Mouse (Mus musculus): Measurements from ENCODE around the gene Snx32. TPM values are rescaled to one million over a fixed set of nuclear protein-coding genes. Genes with fewer than 3 reads are reported as not detected.
A peak's percentile ranks its signal among the peaks of the same experiment; 100 is the strongest.

Snx32 gene
- total RNA-seq, 2 experiments from 2014 or later, result 6.6 to 8.5 TPM

- intact Hi-C loops (cut with DNase I), result loop anchor here (2.0 kb wide), 2 partner anchors 24 to 52 kb away; no protein-coding TSS in a partner anchor
- DNase-seq, result no peak
Observed at GRCm38 (mm10) chr19:5486771-5487170, 23.6 kb downstream of the Snx32 start.

- DNase-seq, result no peak
- intact Hi-C loops (cut with DNase I), result loop anchor here (2.0 kb wide), 2 partner anchors 23 to 51 kb away; no protein-coding TSS in a partner anchor
Observed at GRCm38 (mm10) chr19:5486286-5486685, 24.1 kb downstream of the Snx32 start.

DNA sequence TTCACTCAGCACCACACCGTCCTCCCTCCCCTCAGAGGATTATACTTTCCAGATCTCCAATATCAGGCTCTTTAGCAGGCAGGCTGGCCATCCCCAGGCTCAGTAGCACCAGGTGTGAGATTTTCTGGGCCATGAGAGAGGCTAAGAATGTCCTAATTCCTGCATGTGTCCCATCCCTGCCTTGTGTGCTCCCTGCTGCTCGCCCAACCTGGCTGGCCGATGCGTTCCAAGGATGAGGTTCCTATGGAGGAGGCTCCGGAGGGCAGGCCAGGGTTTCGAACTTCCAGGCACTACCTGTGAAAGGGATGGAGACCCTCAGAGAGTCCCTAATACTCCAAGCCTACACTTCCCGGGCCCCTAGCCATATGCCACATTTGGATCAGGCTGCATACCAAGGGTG is 24.5 kb downstream of the Snx32 start:
- intact Hi-C loops (cut with DNase I), result loop anchor here (2.0 kb wide), 2 partner anchors 23 to 51 kb away; no protein-coding TSS in a partner anchor
- no peak for DNase-seq

- DNase-seq, result no peak
- intact Hi-C loops (cut with DNase I), result no loop called here
Observed at GRCm38 (mm10) chr19:5485371-5485770, 25.0 kb downstream of the Snx32 start.

DNA sequence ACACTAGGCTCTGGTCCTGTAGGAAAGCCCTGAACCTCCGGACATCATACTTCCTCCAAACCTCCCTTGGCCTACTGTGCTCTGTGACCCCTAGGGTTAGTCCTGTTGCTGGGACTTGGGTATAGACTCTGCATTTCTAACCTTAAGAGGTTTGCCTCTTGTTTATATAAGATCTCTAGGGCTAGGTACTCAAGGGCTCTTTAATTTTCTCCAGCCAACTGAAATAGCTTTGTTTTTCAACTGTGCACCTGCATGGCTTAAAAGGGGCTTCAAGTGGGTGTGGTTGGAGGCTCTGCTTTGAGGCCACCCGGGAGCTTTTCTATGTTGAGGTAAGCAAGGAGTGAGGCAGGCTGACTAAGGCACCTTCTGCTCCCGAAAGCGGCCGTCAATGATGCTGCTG is 25.8 kb downstream of the Snx32 start:
- no peak for DNase-seq
- intact Hi-C loops (cut with DNase I), result no loop called here

DNA sequence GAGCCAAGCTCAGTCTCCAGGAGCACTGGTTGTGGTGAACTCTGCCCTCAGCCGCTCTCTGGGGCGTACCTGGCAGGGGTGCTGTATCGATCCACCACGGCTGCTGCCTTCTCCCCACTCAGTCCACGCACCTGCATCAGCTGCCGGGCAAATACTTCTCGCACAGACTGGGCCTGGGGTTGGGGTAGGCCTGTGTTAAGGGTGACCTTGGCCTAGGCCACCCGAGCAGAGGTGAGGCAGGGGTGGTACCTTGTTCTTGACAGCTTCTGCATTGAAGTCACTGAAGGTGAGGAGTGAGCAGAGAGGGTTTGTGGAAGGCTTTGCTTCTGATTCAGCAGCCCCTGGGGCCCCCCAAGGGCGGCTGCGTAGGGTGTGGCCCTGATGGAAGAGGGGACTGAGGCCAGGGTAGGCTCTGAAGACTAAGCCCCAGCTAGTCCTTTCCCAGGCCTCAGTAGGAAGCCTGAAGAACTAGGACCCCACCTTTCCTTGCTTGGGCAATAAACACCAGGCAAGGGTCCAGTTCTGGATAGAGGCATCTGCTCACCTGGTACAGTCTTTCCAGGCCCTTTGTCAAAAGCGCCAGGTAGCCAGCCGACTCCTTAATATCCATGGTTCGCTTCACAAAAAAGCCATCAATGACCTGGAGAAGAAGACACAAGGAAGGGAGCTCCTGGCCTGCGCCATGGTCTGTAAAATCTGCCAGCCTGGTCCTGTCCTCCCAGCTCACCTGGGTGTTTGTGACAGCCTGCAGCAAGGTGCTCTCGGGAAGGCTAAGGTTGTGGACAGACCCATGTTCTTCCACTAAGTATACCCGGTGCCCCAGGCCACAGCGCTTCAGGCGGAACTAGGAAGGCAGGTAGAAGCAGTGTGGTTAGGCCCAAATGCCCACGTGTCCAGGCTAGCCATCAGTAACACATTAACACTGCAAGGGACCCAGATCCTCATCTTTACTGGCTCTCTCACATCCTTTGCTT is 26.7 kb downstream of the Snx32 start:
- intact Hi-C loops (cut with DNase I), result no loop called here
- DNase-seq, result no peak

DNA sequence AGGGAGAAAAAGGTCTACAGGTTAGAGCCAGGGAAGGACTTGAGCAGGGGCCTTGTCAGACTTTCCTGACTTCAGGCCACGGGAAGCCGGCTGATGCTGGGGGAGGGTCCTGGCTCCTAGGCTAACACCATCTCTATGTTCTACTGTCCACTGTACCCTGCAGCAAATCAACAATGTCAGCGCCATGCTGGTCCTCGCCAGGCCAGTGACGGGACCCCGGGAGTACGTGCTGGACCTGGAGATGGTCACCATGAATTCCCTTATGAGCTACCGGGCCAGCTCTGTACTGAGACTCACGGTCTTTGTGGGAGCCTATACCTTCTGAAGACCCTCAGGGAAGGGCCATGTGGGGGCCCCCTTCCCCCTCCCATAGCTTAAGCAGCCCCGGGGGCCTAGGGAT is 28.9 kb downstream of the Snx32 start:
- intact Hi-C loops (cut with DNase I), result no loop called here
- DNase-seq, result no peak

GRCm38 (mm10) chr19:5480016-5480415 is 30.3 kb downstream of the Snx32 start:
- intact Hi-C loops (cut with DNase I), result no loop called here
- DNase-seq, result no peak

DNA sequence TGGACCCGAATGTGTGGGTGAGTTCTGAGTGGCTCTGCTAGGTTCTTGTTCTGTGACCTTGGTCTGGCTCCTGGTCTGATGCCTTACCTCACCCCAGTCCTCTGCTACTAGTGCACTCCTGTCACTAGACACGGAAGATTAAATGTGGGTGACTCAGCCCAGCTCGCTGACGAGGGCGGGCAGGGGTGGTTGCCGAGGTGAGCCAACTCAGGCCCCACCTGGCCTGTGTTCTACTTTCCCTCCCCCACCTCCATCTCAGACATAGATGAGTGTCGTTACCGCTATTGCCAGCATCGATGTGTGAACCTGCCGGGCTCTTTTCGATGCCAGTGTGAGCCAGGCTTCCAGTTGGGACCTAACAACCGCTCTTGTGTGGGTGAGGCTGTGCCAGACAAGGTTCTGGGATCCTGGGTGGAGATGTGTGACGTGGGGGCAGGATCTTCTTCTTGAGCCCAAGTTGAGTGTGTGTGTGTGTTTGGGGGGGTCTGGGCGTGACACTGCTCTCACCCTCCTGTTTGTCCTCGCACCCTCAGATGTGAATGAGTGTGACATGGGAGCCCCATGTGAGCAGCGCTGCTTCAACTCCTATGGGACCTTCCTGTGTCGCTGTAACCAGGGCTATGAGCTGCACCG is 32.6 kb downstream of the Snx32 start:
- intact Hi-C loops (cut with DNase I), result no loop called here
- no peak for DNase-seq

GRCm38 (mm10) chr19:5477004-5477667 is 33.2 kb downstream of the Snx32 start:
- intact Hi-C loops (cut with DNase I), result no loop called here
- DNase-seq, result no peak

DNA sequence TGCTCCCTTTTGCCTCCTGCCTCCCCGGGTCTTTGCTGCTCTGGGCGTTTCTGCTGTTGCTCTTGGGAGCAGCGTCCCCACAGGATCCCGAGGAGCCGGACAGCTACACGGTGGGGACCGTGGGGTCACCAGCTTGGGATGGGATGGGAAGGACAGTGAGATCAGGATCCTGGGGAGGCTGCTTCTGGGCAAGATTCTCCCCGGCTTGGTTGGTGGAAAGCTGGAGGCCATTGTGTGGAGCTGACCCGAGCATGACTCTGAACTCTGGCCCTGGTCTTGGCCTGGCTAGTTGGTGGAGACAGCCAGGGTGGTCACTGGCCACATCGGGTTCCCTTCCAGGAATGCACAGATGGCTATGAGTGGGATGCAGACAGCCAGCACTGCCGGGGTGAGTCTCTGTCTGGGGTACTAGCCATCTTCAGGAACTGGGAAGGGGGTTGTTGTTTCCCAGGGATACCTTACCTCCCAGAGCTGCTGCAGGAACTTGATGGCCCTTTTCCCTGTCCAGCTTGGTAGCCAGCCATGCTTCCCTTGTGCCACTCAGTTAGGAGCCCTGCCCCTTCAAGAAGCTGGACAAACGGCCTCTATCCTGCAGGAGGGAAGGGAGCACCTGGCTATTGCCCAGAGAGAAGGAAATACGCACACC is 35.1 kb downstream of the Snx32 start:
- no peak for DNase-seq
- intact Hi-C loops (cut with DNase I), result no loop called here

DNA sequence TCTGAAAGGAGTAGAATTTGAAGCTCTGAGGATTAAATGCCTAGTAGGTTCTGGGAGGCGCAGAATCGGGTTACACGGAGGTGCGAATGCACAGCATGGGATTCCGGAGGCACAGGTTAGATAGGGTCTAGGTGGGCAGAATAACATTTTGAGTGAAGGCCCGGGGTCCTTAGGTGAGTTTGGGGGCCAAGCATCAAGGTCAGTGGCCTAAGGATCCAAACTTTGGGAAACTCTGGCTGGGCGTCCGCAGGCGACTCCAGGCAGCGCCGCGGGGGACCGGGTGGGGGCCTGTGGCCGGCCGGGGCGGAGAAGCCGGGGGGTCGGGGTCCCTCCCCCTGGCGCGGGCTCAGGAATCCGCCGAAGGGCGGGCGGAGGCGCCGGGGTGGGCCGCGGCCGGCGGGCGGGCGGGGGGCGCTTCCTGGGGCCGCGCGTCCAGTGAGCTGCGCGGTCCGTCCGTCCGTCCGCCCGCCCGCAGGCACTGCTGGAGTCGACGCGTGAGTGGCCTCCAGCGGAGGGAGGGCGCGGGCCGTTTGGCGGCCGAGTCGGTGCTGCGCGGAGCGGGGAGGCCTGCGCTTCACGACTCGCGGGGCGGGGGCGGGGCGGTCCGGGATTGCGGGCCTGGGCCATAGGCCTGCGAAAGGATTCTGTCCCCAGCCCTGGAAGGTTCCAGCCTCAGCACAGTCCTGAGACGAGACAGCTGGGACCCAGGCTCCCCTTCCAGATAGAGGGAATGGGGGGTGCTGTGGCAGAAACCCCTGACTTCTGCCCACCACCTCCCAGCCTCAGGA is 35.9 kb downstream of the Snx32 start:
- DNase-seq, result peak; percentile 68 to 71
- intact Hi-C loops (cut with DNase I), result no loop called here

DNA sequence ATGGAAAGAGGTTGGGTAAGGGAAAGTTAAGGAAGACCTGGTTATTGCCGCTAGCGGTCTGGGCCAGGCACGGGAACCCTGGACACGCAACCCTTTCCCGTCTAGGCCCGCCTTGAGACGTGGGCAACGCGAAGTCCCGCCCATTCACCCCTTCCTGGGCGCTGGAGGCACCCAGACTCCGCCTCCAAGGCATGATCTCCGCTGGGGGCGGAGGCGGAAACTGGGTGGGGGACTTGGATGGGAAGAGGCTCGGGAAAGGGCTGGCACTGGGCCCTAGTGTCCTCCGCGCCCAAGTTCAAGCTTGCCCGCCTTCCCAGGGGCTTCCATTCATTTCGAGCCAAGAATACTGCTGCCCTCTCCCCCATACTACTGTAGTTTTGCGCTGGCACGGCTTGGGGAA is 36.6 kb downstream of the Snx32 start, which contains the start of gene Efemp2:
TSS of gene Efemp2 (plus strand) at position 235 of the 400 bp plus-strand sequence.
- DNase-seq, result peak; percentile 82 to 84
- intact Hi-C loops (cut with DNase I), result no loop called here

DNA sequence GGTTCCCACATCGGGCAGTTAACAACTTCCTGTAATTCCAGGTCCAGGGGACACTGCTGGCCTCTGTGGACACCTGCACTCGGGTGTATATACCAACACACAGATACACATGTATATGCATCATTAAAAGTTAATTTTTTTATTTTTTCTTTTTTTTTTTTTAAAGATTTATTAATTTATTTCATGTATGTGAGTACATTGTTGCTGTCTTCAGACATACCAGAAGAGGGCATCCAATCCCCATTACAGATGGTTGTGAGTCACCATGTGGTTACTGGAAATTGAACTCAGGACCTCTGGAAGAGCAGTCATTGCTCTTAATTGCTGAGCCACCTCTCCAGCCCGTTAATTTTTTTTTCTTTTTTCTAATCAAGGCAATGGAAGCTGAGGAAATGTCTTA is 37.5 kb downstream of the Snx32 start:
- DNase-seq, result no peak
- intact Hi-C loops (cut with DNase I), result no loop called here

DNA sequence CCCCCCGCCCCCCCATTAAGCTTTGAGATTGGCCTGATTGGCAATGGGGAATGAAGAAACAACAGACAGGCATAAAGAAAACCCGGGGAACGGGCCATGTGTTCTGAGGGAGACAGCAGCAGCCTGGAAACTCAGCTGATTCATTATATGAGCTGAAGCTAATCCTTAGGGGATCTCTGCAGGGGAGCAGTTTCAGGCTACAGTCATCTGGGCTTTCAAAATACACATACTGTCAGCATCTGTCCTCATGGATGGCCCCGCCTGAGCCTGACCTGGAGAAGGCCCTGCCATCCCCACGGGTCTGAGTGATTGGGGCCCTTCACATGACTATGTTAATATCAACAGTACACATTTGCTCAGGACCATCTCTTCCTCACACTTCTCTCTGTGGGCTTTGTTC is 38.5 kb downstream of the Snx32 start:
- DNase-seq, result no peak
- intact Hi-C loops (cut with DNase I), result no loop called here

GRCm38 (mm10) chr19:5468374-5468773 is 42.0 kb downstream of the Snx32 start, which contains the start of gene Ctsw:
Gene Ctsw, minus strand, starts transcription at chr19:5468507.
- no peak for DNase-seq

GRCm38 (mm10) chr19:5466916-5467500 is 43.3 kb downstream of the Snx32 start:
- intact Hi-C loops (cut with DNase I), result no loop called here
- no peak for DNase-seq

More at GRCm38 (mm10) chr19:5468374-5468773, 42.0 kb downstream of the Snx32 start, which contains the start of gene Ctsw:
- intact Hi-C loops (cut with DNase I), result no loop called here

DNA sequence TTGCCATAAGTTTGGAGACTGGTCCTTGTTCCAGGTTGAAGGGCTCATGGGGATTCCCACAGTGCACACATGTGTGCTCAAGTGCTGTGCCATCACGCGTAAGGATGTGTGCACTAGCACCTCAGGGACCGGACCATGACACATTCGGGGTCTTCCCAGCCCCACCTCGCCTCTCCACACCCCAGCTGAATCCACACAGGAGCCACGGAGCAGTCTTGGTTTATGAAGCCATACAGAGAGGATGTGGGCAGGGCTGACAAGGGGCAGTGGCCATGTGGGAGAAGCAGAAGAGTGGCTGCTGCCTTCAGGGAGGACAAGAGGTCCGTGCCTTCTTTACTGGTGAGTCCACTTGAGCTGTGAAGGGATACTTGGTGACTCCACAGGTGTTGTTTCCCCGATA is 45.3 kb downstream of the Snx32 start:
- intact Hi-C loops (cut with DNase I), result no loop called here
- no peak for DNase-seq

All from heart, postnatal 14 days (tissue).